Mouse (Mus musculus): Measurements from ENCODE around the gene Afg1l. TPM values are rescaled to one million over a fixed set of nuclear protein-coding genes. Genes with fewer than 3 reads are reported as not detected.

Gene Afg1l
- polyA plus RNA-seq, 1 experiment, result 9.4 TPM

GRCm38 (mm10) chr10:42340426-42340793 is 138.0 kb downstream of the Afg1l start:
- Histone ChIP-seq H3K4me3 (replicated peaks) (no peak overlapping the region), H3K9me3 (no peaks in the 10 kb centered on the region), H3K4me1 (no peaks in the 10 kb centered on the region), H3K36me3 (replicated peaks; ENCODE audit: low read length) (peaks cover 22% of the 10 kb centered on the region), H3K27me3 (replicated peaks) (no peaks in the 10 kb centered on the region)
- TF ChIP-seq GATA1 (IDR thresholded peaks at IDR 0.05; ENCODE audit: borderline replicate concordance, low read length) (no peak), FLI1 (IDR thresholded peaks at IDR 0.05; ENCODE audit: low read length) (no peak)

GRCm38 (mm10) chr10:42339773-42340425 is 138.5 kb downstream of the Afg1l start:
- H3K36me3 ChIP-seq (replicated peaks; ENCODE audit: low read length), result peaks cover 19% of the 10 kb centered on the region
- no peaks in the 10 kb centered on the region for H3K9me3 ChIP-seq
- H3K27me3 ChIP-seq (replicated peaks), result no peaks in the 10 kb centered on the region
- no peak for TF ChIP-seq GATA1 (IDR thresholded peaks at IDR 0.05; ENCODE audit: borderline replicate concordance, low read length)
- TF ChIP-seq FLI1 (IDR thresholded peaks at IDR 0.05; ENCODE audit: low read length), result no peak
- no peaks in the 10 kb centered on the region for H3K4me1 ChIP-seq
- no peak overlapping the region for H3K4me3 ChIP-seq (replicated peaks)

DNA sequence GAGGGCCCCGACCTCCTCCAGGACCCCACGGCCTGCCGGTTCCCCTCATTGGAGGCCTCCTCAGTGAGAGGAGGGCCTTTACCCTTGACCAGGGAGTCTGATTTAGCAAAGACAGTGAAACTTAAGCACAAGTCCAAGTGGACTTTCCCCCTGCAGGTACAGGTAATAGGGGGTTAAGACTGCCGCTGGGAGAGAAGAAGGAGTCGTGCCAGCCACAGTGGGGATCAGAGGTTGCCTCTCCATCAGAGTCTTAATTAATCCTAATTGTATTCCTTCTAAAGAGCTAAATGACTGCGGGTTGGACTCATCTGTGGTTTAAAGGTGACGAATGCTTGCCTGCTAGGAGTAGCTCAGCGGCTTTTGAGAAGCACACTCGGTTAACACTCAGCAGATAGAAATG is 139.9 kb downstream of the Afg1l start:
- Histone ChIP-seq H3K36me3 (replicated peaks; ENCODE audit: low read length) (peaks cover 19% of the 10 kb centered on the region), H3K27me3 (replicated peaks) (no peaks in the 10 kb centered on the region), H3K4me3 (replicated peaks) (no peak overlapping the region), H3K9me3 (no peaks in the 10 kb centered on the region), H3K4me1 (no peaks in the 10 kb centered on the region)
- TF ChIP-seq FLI1 (IDR thresholded peaks at IDR 0.05; ENCODE audit: low read length) (no peak), GATA1 (IDR thresholded peaks at IDR 0.05; ENCODE audit: borderline replicate concordance, low read length) (no peak)

- Histone ChIP-seq H3K27me3 (replicated peaks) (no peaks in the 10 kb centered on the region), H3K36me3 (replicated peaks; ENCODE audit: low read length) (peaks cover 15% of the 10 kb centered on the region), H3K4me1 (0 out of 2 replicates have a peak, but pooled peaks cover 4% of the 10 kb centered on the region), H3K9me3 (peaks cover 7% of the 10 kb centered on the region), H3K4me3 (replicated peaks) (no peak overlapping the region)
- TF ChIP-seq GATA1 (IDR thresholded peaks at IDR 0.05; ENCODE audit: borderline replicate concordance, low read length) (no peak), FLI1 (IDR thresholded peaks at IDR 0.05; ENCODE audit: low read length) (no peak)
Observed at GRCm38 (mm10) chr10:42327576-42327975, 150.8 kb downstream of the Afg1l start.

DNA sequence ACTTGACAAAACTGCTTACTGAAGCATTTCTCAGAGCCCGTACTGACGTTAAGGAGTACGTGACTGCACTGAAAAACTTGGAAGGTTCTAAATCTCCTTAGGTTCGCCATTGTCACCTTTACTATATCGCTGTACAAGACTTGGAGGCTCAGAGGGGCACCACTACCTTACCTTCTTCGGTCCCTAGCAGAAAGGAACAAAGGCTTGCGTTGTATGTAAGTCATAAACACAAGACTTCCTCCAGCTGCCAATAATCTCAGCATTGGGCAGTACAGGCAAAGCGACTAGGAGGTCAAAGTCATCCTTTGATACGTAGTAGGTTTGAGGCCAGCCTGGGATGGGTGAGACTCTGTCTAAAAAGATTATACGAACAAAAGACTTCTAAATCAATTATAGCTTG is 153.1 kb downstream of the Afg1l start:
- TF ChIP-seq FLI1 (IDR thresholded peaks at IDR 0.05; ENCODE audit: low read length), result no peak
- no peak for TF ChIP-seq GATA1 (IDR thresholded peaks at IDR 0.05; ENCODE audit: borderline replicate concordance, low read length)
- H3K36me3 ChIP-seq (replicated peaks; ENCODE audit: low read length), result peaks cover 2% of the 10 kb centered on the region
- H3K27me3 ChIP-seq (replicated peaks), result no peaks in the 10 kb centered on the region
- H3K9me3 ChIP-seq, result peaks cover 4% of the 10 kb centered on the region; the same call in 1 of the 2 replicates
- peaks cover 4% of the 10 kb centered on the region; the same call in 1 of the 2 replicates for H3K4me1 ChIP-seq
- H3K4me3 ChIP-seq (replicated peaks), result no peak overlapping the region

DNA sequence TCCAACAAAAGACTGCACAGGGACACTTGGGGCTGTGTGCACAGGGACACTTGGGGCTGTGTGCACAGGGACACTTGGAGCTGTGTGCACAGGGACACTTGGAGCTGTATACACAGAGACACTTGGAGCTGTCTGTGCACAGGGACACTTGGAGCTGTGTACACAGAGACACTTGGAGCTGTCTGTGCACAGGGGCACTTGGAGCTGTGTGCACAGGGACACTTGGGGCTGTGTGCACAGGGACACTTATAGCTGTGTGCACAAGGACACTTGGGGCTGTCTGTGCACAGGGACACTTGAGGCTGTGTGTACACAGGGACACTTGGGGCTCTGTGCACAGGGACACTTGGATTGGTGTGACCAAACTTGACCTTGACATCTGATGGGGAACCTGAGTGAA is 154.4 kb downstream of the Afg1l start:
- TF ChIP-seq FLI1 (IDR thresholded peaks at IDR 0.05; ENCODE audit: low read length), result no peak
- no peak for TF ChIP-seq GATA1 (IDR thresholded peaks at IDR 0.05; ENCODE audit: borderline replicate concordance, low read length)
- H3K9me3 ChIP-seq, result no peaks in the 10 kb centered on the region
- no peaks in the 10 kb centered on the region for H3K27me3 ChIP-seq (replicated peaks)
- no peak overlapping the region for H3K4me3 ChIP-seq (replicated peaks)
- peaks cover 2% of the 10 kb centered on the region for H3K36me3 ChIP-seq (replicated peaks; ENCODE audit: low read length)
- peaks cover 6% of the 10 kb centered on the region; the same call in 1 of the 2 replicates for H3K4me1 ChIP-seq

- peaks cover 39% of the 10 kb centered on the region for H3K36me3 ChIP-seq (replicated peaks; ENCODE audit: low read length)
- H3K27me3 ChIP-seq (replicated peaks), result peaks cover 7% of the 10 kb centered on the region
- peaks cover 10% of the 10 kb centered on the region for H3K4me1 ChIP-seq
- H3K9me3 ChIP-seq, result no peaks in the 10 kb centered on the region
- H3K4me3 ChIP-seq (replicated peaks), result no peak overlapping the region
- TF ChIP-seq GATA1 (IDR thresholded peaks at IDR 0.05; ENCODE audit: borderline replicate concordance, low read length) (no peak), FLI1 (IDR thresholded peaks at IDR 0.05; ENCODE audit: low read length) (no peak)
Observed at GRCm38 (mm10) chr10:42313222-42313786, 165.1 kb downstream of the Afg1l start.

GRCm38 (mm10) chr10:42312557-42312956 is 165.8 kb downstream of the Afg1l start:
- TF ChIP-seq FLI1 (IDR thresholded peaks at IDR 0.05; ENCODE audit: low read length), result no peak
- no peak overlapping the region for H3K4me3 ChIP-seq (replicated peaks)

DNA sequence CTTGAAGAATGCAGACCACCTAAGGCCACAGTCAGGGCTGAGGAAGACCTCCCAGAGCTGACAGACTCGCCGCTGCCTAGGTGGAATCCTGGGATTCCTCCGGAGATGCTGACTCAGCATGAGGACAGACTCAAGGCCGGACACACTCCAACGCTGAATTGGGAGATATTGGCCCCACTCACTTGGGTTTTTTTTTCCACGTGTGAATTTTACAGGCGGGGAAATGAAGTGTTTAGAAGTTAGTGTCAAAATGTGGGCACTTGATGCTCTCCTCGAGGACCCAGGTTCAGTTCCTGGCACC is 169.7 kb downstream of the Afg1l start:
- H3K4me1 ChIP-seq, result peaks cover 16% of the 10 kb centered on the region
- H3K4me3 ChIP-seq (replicated peaks), result peak overlapping the region; percentile 89
- H3K27me3 ChIP-seq (replicated peaks), result peaks cover 24% of the 10 kb centered on the region
- TF ChIP-seq FLI1 (IDR thresholded peaks at IDR 0.05; ENCODE audit: low read length) (no peak), GATA1 (IDR thresholded peaks at IDR 0.05; ENCODE audit: borderline replicate concordance, low read length) (no peak)
- H3K36me3 ChIP-seq (replicated peaks; ENCODE audit: low read length), result peaks cover 10% of the 10 kb centered on the region
- H3K9me3 ChIP-seq, result 0 out of 2 replicates have a peak, but pooled peaks cover 3% of the 10 kb centered on the region

More at GRCm38 (mm10) chr10:42312557-42312956, 165.8 kb downstream of the Afg1l start:
- no peaks in the 10 kb centered on the region for H3K9me3 ChIP-seq
- H3K4me1 ChIP-seq, result peaks cover 16% of the 10 kb centered on the region
- H3K27me3 ChIP-seq (replicated peaks), result peaks cover 7% of the 10 kb centered on the region
- peaks cover 32% of the 10 kb centered on the region for H3K36me3 ChIP-seq (replicated peaks; ENCODE audit: low read length)

- 0 out of 2 replicates have a peak, but pooled peaks cover 3% of the 10 kb centered on the region for H3K9me3 ChIP-seq
- H3K4me3 ChIP-seq (replicated peaks), result peak overlapping the region; percentile 89
Observed at GRCm38 (mm10) chr10:42307980-42308686, 170.2 kb downstream of the Afg1l start.

More at GRCm38 (mm10) chr10:42307980-42308686, 170.2 kb downstream of the Afg1l start:
- peaks cover 7% of the 10 kb centered on the region for H3K36me3 ChIP-seq (replicated peaks; ENCODE audit: low read length)
- peaks cover 16% of the 10 kb centered on the region for H3K4me1 ChIP-seq
- peaks cover 26% of the 10 kb centered on the region for H3K27me3 ChIP-seq (replicated peaks)
- TF ChIP-seq GATA1 (IDR thresholded peaks at IDR 0.05; ENCODE audit: borderline replicate concordance, low read length) (no peak), FLI1 (IDR thresholded peaks at IDR 0.05; ENCODE audit: low read length) (no peak)

All from megakaryocyte, embryonic 14.5 days (primary cell).